Mouse (Mus musculus) regulatory T cell (primary cell): ENCODE measurements around the gene Ak1.

Experiments used
- in situ Hi-C: fragments of 300-600 bp; cut with MboI, MseI; formaldehyde crosslinking; loops from one replicate; pipeline ENCODE4 v1.15.1; 2025; ENCODE audit warnings: high pct_unique_total_duplicates

The Ak1 gene

GRCm38 (mm10) chr2:32627266-32628043, 5.9 kb downstream of the Ak1 start:
- in situ Hi-C loops: no loop called here

GRCm38 (mm10) chr2:32628044-32628550, 6.5 kb downstream of the Ak1 start:
- in situ Hi-C loops: no loop called here

GRCm38 (mm10) chr2:32628729-32629128, 7.2 kb downstream of the Ak1 start:
- in situ Hi-C loops: no loop called here

GRCm38 (mm10) chr2:32629276-32629976, 7.9 kb downstream of the Ak1 start:
- in situ Hi-C loops: no loop called here

- in situ Hi-C loops: loop anchor here (5.0 kb wide), 1 partner anchor 42 kb away; no protein-coding TSS in a partner anchor
Observed at GRCm38 (mm10) chr2:32630036-32630435, 8.5 kb downstream of the Ak1 start.

- in situ Hi-C loops: loop anchor here (5.0 kb wide), 1 partner anchor 41 kb away; no protein-coding TSS in a partner anchor
Observed at GRCm38 (mm10) chr2:32631046-32631445, 9.5 kb downstream of the Ak1 start.

GRCm38 (mm10) chr2:32631737-32632394, 10.3 kb downstream of the Ak1 start:
- in situ Hi-C loops: loop anchor here (5.0 kb wide), 1 partner anchor 40 kb away; no protein-coding TSS in a partner anchor

GRCm38 (mm10) chr2:32633660-32634059, 12.1 kb downstream of the Ak1 start:
- in situ Hi-C loops: loop anchor here (5.0 kb wide), 1 partner anchor 39 kb away; no protein-coding TSS in a partner anchor

GRCm38 (mm10) chr2:32634277-32635105, 12.9 kb downstream of the Ak1 start:
- in situ Hi-C loops: loop anchor here (5.0 kb wide), 1 partner anchor 38 kb away; no protein-coding TSS in a partner anchor

- in situ Hi-C loops: no loop called here
Observed at GRCm38 (mm10) chr2:32636617-32637016, 15.1 kb downstream of the Ak1 start.

- in situ Hi-C loops: no loop called here
Observed at GRCm38 (mm10) chr2:32637778-32638281, 16.3 kb downstream of the Ak1 start.

GRCm38 (mm10) chr2:32639632-32640031, 18.1 kb downstream of the Ak1 start:
- in situ Hi-C loops: no loop called here

- in situ Hi-C loops: no loop called here
Observed at GRCm38 (mm10) chr2:32640550-32641051, 19.0 kb downstream of the Ak1 start.

- in situ Hi-C loops: no loop called here
Observed at GRCm38 (mm10) chr2:32641810-32642209, 20.3 kb downstream of the Ak1 start.

- in situ Hi-C loops: no loop called here
Observed at GRCm38 (mm10) chr2:32642813-32643212, 21.3 kb downstream of the Ak1 start.

- in situ Hi-C loops: no loop called here
Observed at GRCm38 (mm10) chr2:32644083-32644482, 22.5 kb downstream of the Ak1 start.

GRCm38 (mm10) chr2:32644799-32645475, 23.4 kb downstream of the Ak1 start:
- in situ Hi-C loops: no loop called here

- in situ Hi-C loops: no loop called here
Observed at GRCm38 (mm10) chr2:32645647-32646046, 24.1 kb downstream of the Ak1 start.

GRCm38 (mm10) chr2:32646379-32647056, 25.0 kb downstream of the Ak1 start, which contains the start of gene Eng:
TSS of gene Eng (plus strand) at chr2:32646595.
- in situ Hi-C loops: no loop called here
